Mouse (Mus musculus) heart, embryonic 14.5 days (tissue): ENCODE data around the gene Oosp1. TPM values are rescaled to one million over a fixed set of nuclear protein-coding genes. Genes with fewer than 3 reads are reported as not detected.

Source experiments
- ATAC-seq: fragments of 200-750 bp; cut with Nextera tagmentation; 2 replicates; pipeline ENCODE4 v1.8.0; 2017; ENCODE audit warnings: low read depth, moderate TSS enrichment; ENCODE audit not compliant: insufficient number of reproducible peaks, insufficient read depth, low FRiP score
- H3K27ac ChIP-seq, 2 experiments: fragments of 200-500 bp in 1 of 2; fragments of 300-500 bp in 1 of 2; sonication (generic) in 1 of 2; replicated peaks in 1 of 2; 2 replicates each; pipeline ENCODE4 v1.5.1; 2012 to 2014; ENCODE audit warnings: low read depth in 2 of 2, low read length in 2 of 2, control low read depth in 1 of 2, mild to moderate bottlenecking in 1 of 2, mixed read lengths in 1 of 2; ENCODE audit not compliant: control insufficient read depth in 1 of 2, insufficient read depth in 1 of 2
- H3K27me3 ChIP-seq: fragments of 300-500 bp; sonication (generic); 2 replicates; pipeline ENCODE4 v1.6.1; 2014; ENCODE audit warnings: mild to moderate bottlenecking, low read length, control low read depth; ENCODE audit not compliant: control insufficient read depth, insufficient read depth
- H3K36me3 ChIP-seq: fragments of 300-500 bp; sonication (generic); 2 replicates; pipeline ENCODE4 v1.6.1; 2014; ENCODE audit warnings: mild to moderate bottlenecking, control low read depth, low read length, mixed read lengths; ENCODE audit not compliant: control insufficient read depth, insufficient read depth
- H3K4me1 ChIP-seq, 2 experiments: fragments of 200-500 bp in 1 of 2; fragments of 300-500 bp in 1 of 2; sonication (generic) in 1 of 2; 2 replicates each; pipeline ENCODE4 v1.6.1; 2012 to 2014; ENCODE audit warnings: low read length in 2 of 2, control low read depth in 1 of 2, mixed read lengths in 1 of 2; ENCODE audit not compliant: control insufficient read depth in 2 of 2, insufficient read depth in 2 of 2
- H3K4me2 ChIP-seq: fragments of 300-500 bp; sonication (generic); 2 replicates; pipeline ENCODE4 v1.6.1; 2014; ENCODE audit warnings: mild to moderate bottlenecking, low read length
- H3K4me3 ChIP-seq, 2 experiments: fragments of 200-500 bp in 1 of 2; fragments of 300-500 bp in 1 of 2; sonication (generic) in 1 of 2; 2 replicates each; pipeline ENCODE4 v1.5.1; 2012 to 2014; ENCODE audit warnings: low read length in 2 of 2, mild to moderate bottlenecking in 2 of 2, control low read depth in 1 of 2, low read depth in 1 of 2, moderate library complexity in 1 of 2; ENCODE audit not compliant: control insufficient read depth in 1 of 2, insufficient read depth in 1 of 2
- H3K9ac ChIP-seq: fragments of 300-500 bp; sonication (generic); 2 replicates; pipeline ENCODE4 v1.6.1; 2014; ENCODE audit warnings: mild to moderate bottlenecking, low read length
- H3K9me3 ChIP-seq: fragments of 300-500 bp; sonication (generic); 2 replicates; pipeline ENCODE4 v1.6.1; 2016; ENCODE audit warnings: low read length, control low read depth; ENCODE audit not compliant: control insufficient read depth
- WGBS: fragments of 180-500 bp; shearing (Covaris S2); extraction: QIAGEN DNeasy Blood & Tissue Kit; methylation state at CpG from one replicate; pipeline ENCODE4 v1.1.7; 2014; 5-methylcytosine and 5-hydroxymethylcytosine counted together
- polyA plus RNA-seq: library from polyadenylated mRNA; unstranded; fragments of >200 nt; fragmentation: Nextera tagmentation; extraction: Ambion mirVana; gene quantifications from 2 replicates; pipeline ENCODE4 v1.2.1, GENCODE M21; 2014

Oosp1 gene
- polyA plus RNA-seq, 1 experiment from 2014 or later, result not detected

- no peak for ATAC-seq
Observed at GRCm38 (mm10) chr19:11646166-11646565, 44.8 kb downstream of the Oosp1 start.

DNA sequence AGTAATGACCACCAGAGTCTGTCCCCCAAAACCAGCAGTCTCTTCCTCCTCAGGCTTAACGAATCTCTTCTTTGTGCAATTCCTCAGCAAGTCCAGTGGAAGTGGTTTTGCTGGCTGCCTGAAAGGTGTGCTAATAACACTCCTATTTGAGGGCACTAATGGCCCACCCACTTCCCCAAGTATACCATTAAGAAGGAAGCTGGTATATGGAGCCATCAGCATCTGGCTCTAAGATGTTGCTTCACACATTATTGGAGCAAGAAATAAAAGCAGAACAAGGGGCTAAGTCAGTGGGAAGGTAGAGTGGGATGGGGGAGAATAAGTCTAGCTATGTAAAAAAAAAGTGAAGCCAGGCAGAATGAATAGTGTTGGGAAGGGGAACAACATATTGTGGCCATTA is 50.2 kb downstream of the Oosp1 start, which contains the start of gene Ms4a3:
Ms4a3 (minus strand) TSS at position 120 of the 400 bp plus-strand sequence.
- Histone ChIP-seq H3K9ac (no peak within 1 kb of the TSS), H3K4me2 (no peak within 1 kb of the TSS), H3K4me1 (no peaks in the 10 kb centered on the region), H3K27ac (no peak within 1 kb of the TSS), H3K36me3 (no peaks in the 10 kb centered on the region), H3K27me3 (no peaks in the 10 kb centered on the region), H3K9me3 (no peaks in the 10 kb centered on the region), H3K4me3 (no peak within 1 kb of the TSS)
- WGBS, result 64% methylated on average over 1 of the region's 1 CpGs
- ATAC-seq, result no peak

More at GRCm38 (mm10) chr19:11646166-11646565, 44.8 kb downstream of the Oosp1 start:
- Histone ChIP-seq H3K4me3 (no peak overlapping the region), H3K36me3 (no peaks in the 10 kb centered on the region), H3K9ac (no peak overlapping the region), H3K27me3 (no peaks in the 10 kb centered on the region), H3K27ac (no peak overlapping the region), H3K4me2 (no peak overlapping the region), H3K4me1 (no peaks in the 10 kb centered on the region), H3K9me3 (no peaks in the 10 kb centered on the region)
- 56% methylated on average over 3 of the region's 3 CpGs for WGBS

GRCm38 (mm10) chr19:11639038-11639437 is 51.9 kb downstream of the Oosp1 start:
- no peak overlapping the region for H3K4me3 ChIP-seq
- ATAC-seq, result no peak
- no peaks in the 10 kb centered on the region for H3K36me3 ChIP-seq
- WGBS, result 61% methylated on average over 4 of the region's 4 CpGs
- no peaks in the 10 kb centered on the region for H3K9me3 ChIP-seq
- H3K27me3 ChIP-seq, result no peaks in the 10 kb centered on the region
- H3K27ac ChIP-seq, result no peak overlapping the region
- H3K9ac ChIP-seq, result no peak overlapping the region
- H3K4me1 ChIP-seq, result no peaks in the 10 kb centered on the region
- H3K4me2 ChIP-seq, result no peak overlapping the region

DNA sequence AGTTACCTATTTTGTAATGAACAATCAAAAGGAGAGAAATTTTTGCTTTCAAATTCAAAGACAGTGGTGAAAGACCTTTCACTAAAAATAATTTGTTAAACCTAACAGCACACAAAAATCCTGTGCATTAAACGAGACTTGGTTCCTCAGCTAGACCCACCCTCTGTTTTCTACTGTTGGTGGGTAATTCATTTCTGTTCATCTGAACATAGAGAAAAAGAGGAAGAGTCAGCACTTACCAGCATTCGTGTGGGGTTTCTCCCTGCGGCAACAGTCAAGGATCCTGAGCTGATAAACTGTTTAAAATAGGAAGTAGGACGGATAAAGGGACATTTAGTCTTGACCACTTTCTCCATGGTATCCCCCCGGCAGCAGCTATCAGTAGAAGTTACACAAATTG is 55.4 kb downstream of the Oosp1 start:
- Histone ChIP-seq H3K4me1 (no peaks in the 10 kb centered on the region), H3K27me3 (no peaks in the 10 kb centered on the region), H3K27ac (no peak overlapping the region), H3K36me3 (no peaks in the 10 kb centered on the region), H3K4me2 (no peak overlapping the region), H3K9me3 (no peaks in the 10 kb centered on the region), H3K4me3 (no peak overlapping the region), H3K9ac (no peak overlapping the region)
- 32% methylated on average over 5 of the region's 5 CpGs for WGBS
- no peak for ATAC-seq

DNA sequence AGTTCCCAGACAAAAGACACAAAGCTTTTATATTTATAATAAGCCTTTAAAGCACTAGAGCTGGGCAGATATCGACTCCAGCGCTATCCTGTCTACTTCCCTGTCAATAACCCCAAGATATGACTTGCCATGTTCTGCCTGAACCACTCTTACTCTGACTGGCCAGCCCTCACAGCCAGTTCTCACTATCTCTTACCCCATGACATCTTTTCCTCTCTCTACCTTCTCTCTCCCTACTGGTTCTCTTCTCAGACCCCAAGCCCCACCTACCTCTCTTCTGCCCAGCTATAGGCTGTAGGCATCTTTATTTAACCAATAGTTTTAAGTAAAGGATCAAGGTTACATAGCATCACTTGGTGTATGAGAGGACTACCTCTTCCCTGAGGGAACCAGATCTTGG is 56.6 kb downstream of the Oosp1 start:
- no peaks in the 10 kb centered on the region for H3K27me3 ChIP-seq
- H3K4me1 ChIP-seq, result no peaks in the 10 kb centered on the region
- no peaks in the 10 kb centered on the region for H3K9me3 ChIP-seq
- no peak overlapping the region for H3K4me2 ChIP-seq
- 70% methylated on average over 2 of the region's 2 CpGs for WGBS
- H3K27ac ChIP-seq, result no peak overlapping the region
- no peak for ATAC-seq
- no peak overlapping the region for H3K4me3 ChIP-seq
- no peak overlapping the region for H3K9ac ChIP-seq
- H3K36me3 ChIP-seq, result no peaks in the 10 kb centered on the region

DNA sequence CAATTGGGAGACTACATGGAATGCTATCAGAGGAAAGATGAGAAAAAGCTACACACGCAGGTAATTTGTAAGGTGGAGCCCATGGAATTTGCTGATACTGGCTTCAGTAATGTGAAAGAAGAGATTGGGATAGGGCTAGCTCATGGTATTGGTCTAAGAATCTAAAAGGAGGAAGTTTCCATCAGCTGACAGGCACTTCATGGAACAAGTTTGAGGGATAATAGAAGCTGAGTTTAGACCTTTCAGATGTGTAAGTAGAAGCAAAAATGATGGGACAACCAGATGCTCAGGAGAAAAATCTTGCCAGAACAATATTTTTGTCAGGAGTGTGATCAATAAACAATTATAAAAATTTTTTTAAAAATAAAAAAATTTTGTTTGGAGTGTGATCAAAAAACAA is 57.2 kb downstream of the Oosp1 start:
- Histone ChIP-seq H3K9me3 (no peaks in the 10 kb centered on the region), H3K4me2 (no peak overlapping the region), H3K9ac (no peak overlapping the region), H3K4me3 (no peak overlapping the region), H3K36me3 (no peaks in the 10 kb centered on the region), H3K27ac (no peak overlapping the region), H3K4me1 (no peaks in the 10 kb centered on the region), H3K27me3 (no peaks in the 10 kb centered on the region)
- no peak for ATAC-seq
- 70% methylated on average over 1 of the region's 1 CpGs for WGBS

GRCm38 (mm10) chr19:11625231-11625630 is 65.7 kb downstream of the Oosp1 start:
- Histone ChIP-seq H3K4me3 (no peak overlapping the region), H3K36me3 (no peaks in the 10 kb centered on the region), H3K4me1 (no peaks in the 10 kb centered on the region), H3K9ac (no peak overlapping the region), H3K9me3 (no peaks in the 10 kb centered on the region), H3K4me2 (no peak overlapping the region), H3K27me3 (no peaks in the 10 kb centered on the region), H3K27ac (no peak overlapping the region)
- 72% methylated on average over 5 of the region's 5 CpGs for WGBS
- ATAC-seq, result no peak

DNA sequence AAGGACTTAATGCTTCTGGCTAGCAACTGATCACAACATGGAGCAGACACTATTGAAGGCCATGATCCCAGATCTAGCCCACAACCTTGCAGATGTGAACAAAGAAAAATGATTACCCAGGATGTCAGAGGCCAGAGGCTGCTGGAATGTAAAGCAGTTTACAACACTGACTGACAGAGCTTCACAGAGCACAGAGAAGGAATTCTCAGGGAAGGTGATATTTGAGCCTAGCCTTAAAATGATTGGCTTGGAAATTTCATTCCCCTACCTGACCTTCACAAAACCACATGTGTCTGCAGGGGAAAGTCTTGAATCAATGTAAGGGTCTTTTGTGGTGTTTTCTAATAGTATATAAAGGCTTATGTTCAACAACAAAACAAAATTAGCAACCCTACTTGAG is 66.2 kb downstream of the Oosp1 start:
- Histone ChIP-seq H3K4me3 (no peak overlapping the region), H3K27me3 (no peaks in the 10 kb centered on the region), H3K27ac (no peak overlapping the region), H3K4me2 (no peak overlapping the region), H3K9ac (no peak overlapping the region), H3K9me3 (no peaks in the 10 kb centered on the region), H3K36me3 (no peaks in the 10 kb centered on the region), H3K4me1 (no peaks in the 10 kb centered on the region)
- no peak for ATAC-seq
